Mouse (Mus musculus): Measurements from ENCODE around the gene 4930578C19Rik. TPM values are rescaled to one million over a fixed set of nuclear protein-coding genes. Genes with fewer than 3 reads are reported as not detected.

The 4930578C19Rik gene
- polyA plus RNA-seq (2014; fragmentation: Illumina TruSeq; extraction: RNeasy Lipid Tissue Mini Kit (QIAGEN cat#74804); ENCODE audit: low read depth, low replicate concordance) = 2.0 TPM

DNA sequence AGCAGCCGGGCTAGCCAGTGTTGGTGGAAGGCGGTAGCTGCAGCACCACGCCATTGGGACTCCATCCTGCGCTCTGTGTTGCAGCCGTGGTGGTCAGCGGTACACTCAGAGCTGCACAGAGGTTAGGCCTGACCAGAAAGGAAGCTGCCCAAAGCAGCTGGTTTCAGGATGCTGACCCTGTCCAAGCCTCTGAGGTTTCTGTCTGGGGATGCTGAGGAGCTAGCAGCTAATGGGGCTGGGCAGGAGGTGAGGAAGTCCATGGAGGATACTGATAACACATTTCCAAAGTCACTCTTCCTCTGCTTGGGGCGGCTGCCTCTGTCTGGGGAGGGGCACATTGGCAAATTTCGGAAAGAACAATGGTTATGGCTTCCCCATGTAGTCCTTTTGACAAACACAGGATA lies at the start of gene 4930578C19Rik:
Gene 4930578C19Rik (minus strand): TSS at position 200 of the 404 bp plus-strand sequence.

